Mouse (Mus musculus) heart, postnatal 25 days (tissue): Measurements from ENCODE around the gene Lce1e. TPM values are rescaled to one million over a fixed set of nuclear protein-coding genes. Genes with fewer than 3 reads are reported as not detected.
"Not testable (repeated sequence)": the region's sequence is repeated elsewhere in the genome, so short reads cannot be mapped to it uniquely, and the experiment has no call there.

Source experiments
- DNase-seq: peaks from one replicate; pipeline ENCODE4 v3.0.0; 2022; ENCODE audit warnings: low spot score
- intact Hi-C: fragments of 180-260 bp; cut with DNase I; formaldehyde crosslinking; loops from one replicate; pipeline ENCODE4 v1.15.1; 2025
- total RNA-seq, 2 experiments: library from RNA; stranded (reverse); gene quantifications; 2 replicates each; pipeline ENCODE4 v1.2.3; 2021

The Lce1e gene
- total RNA-seq: not detected

GRCm38 (mm10) chr3:92708974-92709373, at the start of gene Lce1e:
Gene Lce1e, minus strand, starts transcription at chr3:92709074.
- no peak for DNase-seq
- intact Hi-C loops: no loop called here

GRCm38 (mm10) chr3:92753197-92753596, 44.3 kb upstream of the Lce1e start:
- intact Hi-C loops: no loop called here
- DNase-seq: no peak

GRCm38 (mm10) chr3:92752238-92752637, 43.4 kb upstream of the Lce1e start, which contains the start of gene Lce1g:
Gene Lce1g, minus strand, starts transcription at chr3:92752338.
- DNase-seq: no peak
- intact Hi-C loops: no loop called here

GRCm38 (mm10) chr3:92738996-92739395, 30.1 kb upstream of the Lce1e start, which contains the start of gene Gm38119:
Gene Gm38119, minus strand, starts transcription at chr3:92739096.
- intact Hi-C loops: no loop called here

GRCm38 (mm10) chr3:92722631-92723030, 13.8 kb upstream of the Lce1e start:
- intact Hi-C loops: no loop called here
- no peak for DNase-seq

More at GRCm38 (mm10) chr3:92738996-92739395, 30.1 kb upstream of the Lce1e start, which contains the start of gene Gm38119:
- DNase-seq: no peak

GRCm38 (mm10) chr3:92720250-92720649, 11.4 kb upstream of the Lce1e start, which contains the start of gene Lce1f:
Gene Lce1f, minus strand, starts transcription at chr3:92720350.
- intact Hi-C loops: no loop called here
- DNase-seq: no peak

- intact Hi-C loops: no loop called here
- DNase-seq: no peak
These were observed 6.2 kb upstream of the Lce1e start for GRCm38 (mm10) chr3:92715122-92715521.

GRCm38 (mm10) chr3:92694613-92695012, 14.3 kb downstream of the Lce1e start:
- DNase-seq: no peak
- intact Hi-C loops: no loop called here

GRCm38 (mm10) chr3:92691688-92692087, 17.2 kb downstream of the Lce1e start:
- intact Hi-C loops: no loop called here
- DNase-seq: no peak

GRCm38 (mm10) chr3:92689154-92689553, 19.7 kb downstream of the Lce1e start:
- DNase-seq, intact Hi-C loops: not testable (repeated sequence)

- DNase-seq: no peak
- intact Hi-C loops: no loop called here
These were observed 21.8 kb downstream of the Lce1e start, which contains the start of gene Lce1d for GRCm38 (mm10) chr3:92687110-92687509. Gene Lce1d, minus strand, starts transcription at chr3:92687210.

- DNase-seq: no peak
- intact Hi-C loops: no loop called here
These were observed 29.9 kb downstream of the Lce1e start, which contains the start of gene Lce1c for GRCm38 (mm10) chr3:92678947-92679346. Gene Lce1c, plus strand, starts transcription at chr3:92679247.

- intact Hi-C loops: no loop called here
- DNase-seq: no peak
These were observed 38.7 kb downstream of the Lce1e start, which contains the start of gene Lce1a2 for GRCm38 (mm10) chr3:92670215-92670614. Gene Lce1a2, minus strand, starts transcription at chr3:92670315.

Other genes with a start within 250 kb of the Lce1e start
- not detected for gene Sprr1a, start 223.2 kb downstream of the Lce1e start, total RNA-seq
- gene Sprr4, start 208.6 kb downstream of the Lce1e start, total RNA-seq: not detected
- gene 2310046K23Rik, start 174.6 kb downstream of the Lce1e start, total RNA-seq: not detected
- gene Ivl, start 135.3 kb downstream of the Lce1e start, total RNA-seq: not detected
- not detected for gene Smcp, start 120.1 kb downstream of the Lce1e start, total RNA-seq
- not detected for gene 2210017I01Rik, start 101.6 kb downstream of the Lce1e start, total RNA-seq
- gene Lce6a, start 87.4 kb downstream of the Lce1e start, total RNA-seq: not detected
- not detected for gene Lce1a1, start 60.8 kb downstream of the Lce1e start, total RNA-seq
- not detected for gene Lce1b, start 52.1 kb downstream of the Lce1e start, total RNA-seq
- not detected for gene Lce1a2, start 38.8 kb downstream of the Lce1e start, total RNA-seq
- gene Lce1c, start 29.8 kb downstream of the Lce1e start, total RNA-seq: not detected
- gene Lce1d, start 21.9 kb downstream of the Lce1e start, total RNA-seq: not detected
- gene Lce1f, start 11.3 kb upstream of the Lce1e start, total RNA-seq: not detected
- gene Gm38119, start 30.0 kb upstream of the Lce1e start, total RNA-seq: not detected
- not detected for gene Lce1g, start 43.3 kb upstream of the Lce1e start, total RNA-seq
- not detected for gene Lce1h, start 56.0 kb upstream of the Lce1e start, total RNA-seq
- not detected for gene Lce1i, start 69.8 kb upstream of the Lce1e start, total RNA-seq
- gene Lce1j, start 81.4 kb upstream of the Lce1e start, total RNA-seq: not detected
- gene Lce1k, start 98.8 kb upstream of the Lce1e start, total RNA-seq: not detected
- not detected for gene Kprp, start 118.2 kb upstream of the Lce1e start, total RNA-seq
- gene Lce1l, start 142.2 kb upstream of the Lce1e start, total RNA-seq: not detected
- not detected for gene 2310050C09Rik, start 161.1 kb upstream of the Lce1e start, total RNA-seq
- gene Lce3a, start 217.2 kb upstream of the Lce1e start, total RNA-seq: not detected
- not detected for gene Lce3b, start 223.9 kb upstream of the Lce1e start, total RNA-seq
- not detected for gene Lce3c, start 235.4 kb upstream of the Lce1e start, total RNA-seq
- not detected for gene Lce3d, start 248.3 kb upstream of the Lce1e start, total RNA-seq